Mouse (Mus musculus): ENCODE measurements around the gene Smc1b.

DNA sequence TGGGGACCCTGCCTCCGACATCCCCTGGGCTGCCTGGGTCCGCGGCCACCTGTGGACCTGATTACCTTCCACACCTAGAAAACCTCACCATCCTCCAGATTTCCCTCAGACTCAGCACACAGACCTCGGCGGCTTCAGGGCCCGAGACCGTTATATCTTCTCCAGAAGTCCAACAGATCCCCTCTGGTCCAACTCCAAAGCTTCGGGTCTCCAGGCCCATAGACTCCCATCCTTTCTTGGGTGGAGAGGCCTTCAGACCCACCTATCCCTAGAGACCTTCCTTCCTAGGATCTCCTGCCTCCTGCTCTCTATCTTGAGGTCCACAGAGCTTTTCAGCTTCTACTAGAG lies 94.4 kb downstream of the Smc1b start:
- no peak for TF ChIP-seq CTCF (conservative IDR thresholded peaks at IDR 0.05; ENCODE audit: insufficient read depth, insufficient read length, low read depth, low read length)
- no peak for TF ChIP-seq POLR2A (IDR thresholded peaks at IDR 0.05; ENCODE audit: low read depth, low read length)
